Mouse (Mus musculus) cerebellum, postnatal 10 days (tissue): ENCODE measurements at regions not wholly inside any gene's neighbourhood (a gene's known extent, or its start where the extent isn't known, plus 50 kb on each side); places are given as distances from the start of the nearest gene placed in this dataset.

ENCODE experiments used
- DNase-seq, 2 experiments: peaks; one replicate each; pipeline ENCODE4 v3.0.0; 2021; ENCODE audit warnings: mixed read lengths in 2 of 2

GRCm38 (mm10) chr4:152913497-152913896 is 435.8 kb upstream of the Kcnab2 start:
- DNase-seq, result peak in 1 of 2 experiments; percentile 17

GRCm38 (mm10) chr4:152912846-152913245 is 435.2 kb upstream of the Kcnab2 start:
- DNase-seq, result no peak

GRCm38 (mm10) chr4:152908235-152908634 is 430.6 kb upstream of the Kcnab2 start:
- DNase-seq, result peak; percentile 30 to 35

- DNase-seq, result peak; percentile 34 to 46
Observed at GRCm38 (mm10) chr4:152902851-152903250, 425.2 kb upstream of the Kcnab2 start.

GRCm38 (mm10) chr4:152900049-152900448 is 422.4 kb upstream of the Kcnab2 start:
- DNase-seq, result no peak

- no peak for DNase-seq
Observed at GRCm38 (mm10) chr4:152895076-152895475, 417.4 kb upstream of the Kcnab2 start.

GRCm38 (mm10) chr4:152892997-152893396 is 415.3 kb upstream of the Kcnab2 start:
- DNase-seq, result no peak

GRCm38 (mm10) chr4:152889211-152889610 is 411.5 kb upstream of the Kcnab2 start:
- no peak for DNase-seq

- DNase-seq, result no peak
Observed at GRCm38 (mm10) chr4:152888306-152888705, 410.6 kb upstream of the Kcnab2 start.

- no peak for DNase-seq
Observed at GRCm38 (mm10) chr4:152886773-152887172, 409.1 kb upstream of the Kcnab2 start.

GRCm38 (mm10) chr4:152881433-152881930 is 403.8 kb upstream of the Kcnab2 start:
- no peak for DNase-seq

- no peak for DNase-seq
Observed at GRCm38 (mm10) chr4:152880368-152880767, 402.7 kb upstream of the Kcnab2 start.

- DNase-seq, result peak in 1 of 2 experiments; percentile 24
Observed at GRCm38 (mm10) chr4:152878941-152879340, 401.3 kb upstream of the Kcnab2 start.

- no peak for DNase-seq
Observed at GRCm38 (mm10) chr4:152878401-152878800, 400.7 kb upstream of the Kcnab2 start.

GRCm38 (mm10) chr4:152870046-152870445 is 392.4 kb upstream of the Kcnab2 start:
- DNase-seq, result no peak

- DNase-seq, result no peak
Observed at GRCm38 (mm10) chr4:152865894-152866293, 388.2 kb upstream of the Kcnab2 start.

GRCm38 (mm10) chr4:152862818-152863614 is 385.3 kb upstream of the Kcnab2 start:
- peak; percentile 22 to 30 for DNase-seq

GRCm38 (mm10) chr4:152859161-152859560 is 381.5 kb upstream of the Kcnab2 start:
- no peak for DNase-seq

- DNase-seq, result no peak
Observed at GRCm38 (mm10) chr4:152850147-152850546, 372.5 kb upstream of the Kcnab2 start.

- peak in 1 of 2 experiments; percentile 10 for DNase-seq
Observed at GRCm38 (mm10) chr4:152836080-152836479, 358.4 kb upstream of the Kcnab2 start.

GRCm38 (mm10) chr4:152834421-152835110 is 356.9 kb upstream of the Kcnab2 start:
- DNase-seq, result peak; percentile 61 to 68

GRCm38 (mm10) chr4:152833411-152834310 is 356.0 kb upstream of the Kcnab2 start:
- peak; percentile 32 to 58 for DNase-seq
